Mouse (Mus musculus) retina, adult 2 months (tissue): Measurements from ENCODE around the gene Tle2.

ENCODE experiments used
- DNase-seq: peaks from one replicate; pipeline ENCODE4 v3.0.0-alpha.2; 2012; ENCODE audit warnings: low read depth, low spot score

Tle2 gene

DNA sequence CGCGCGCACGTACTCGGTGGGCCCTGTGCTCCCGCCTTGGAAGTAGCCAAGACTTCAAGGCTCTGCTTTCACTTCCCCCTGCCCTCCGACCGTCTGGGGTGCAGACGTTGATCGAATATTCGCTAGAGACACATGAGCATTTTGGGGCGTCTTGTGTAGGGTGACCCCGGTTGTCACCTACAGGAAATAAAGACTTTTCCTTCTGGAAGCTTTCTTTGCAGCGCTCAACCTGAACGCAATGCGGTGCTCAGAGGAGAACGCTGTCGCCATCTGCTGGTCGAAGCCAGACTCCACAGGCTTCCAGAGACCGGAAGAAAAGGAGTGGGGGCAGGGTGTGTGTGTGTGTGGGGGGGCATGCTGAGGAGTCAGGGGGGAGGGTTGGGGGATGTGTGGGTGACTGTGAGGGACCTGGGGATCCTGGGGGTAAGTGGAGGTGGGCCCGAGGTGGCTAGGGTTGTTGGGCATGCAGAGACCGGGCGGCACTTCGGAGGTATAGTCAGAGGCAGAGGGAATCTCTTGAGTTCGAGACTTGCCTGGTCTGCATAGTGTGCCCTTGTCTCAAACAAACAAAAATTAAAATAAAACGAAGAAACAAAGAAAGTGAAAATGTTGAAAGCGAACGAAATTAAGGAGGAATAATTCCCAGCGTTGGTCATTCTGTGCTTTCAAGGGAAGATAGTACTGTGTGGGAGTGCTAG lies 30.8 kb downstream of the Tle2 start:
- DNase-seq: peak; percentile 85

DNA sequence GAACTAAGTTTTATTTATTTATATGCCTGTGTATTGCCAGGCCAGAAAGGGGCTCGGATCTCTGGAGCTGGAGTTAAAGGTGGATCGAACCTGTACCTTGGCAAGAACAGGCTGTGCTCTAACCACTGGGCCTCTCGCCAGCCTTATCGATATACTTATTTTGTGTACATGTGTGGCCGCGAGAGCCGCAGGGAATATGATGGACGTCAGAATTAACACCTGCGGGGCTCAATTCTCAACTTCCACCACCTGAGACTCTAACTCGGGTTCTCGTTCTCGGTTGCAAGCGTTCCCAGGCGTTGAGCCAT lies 31.3 kb downstream of the Tle2 start:
- DNase-seq: no peak

DNA sequence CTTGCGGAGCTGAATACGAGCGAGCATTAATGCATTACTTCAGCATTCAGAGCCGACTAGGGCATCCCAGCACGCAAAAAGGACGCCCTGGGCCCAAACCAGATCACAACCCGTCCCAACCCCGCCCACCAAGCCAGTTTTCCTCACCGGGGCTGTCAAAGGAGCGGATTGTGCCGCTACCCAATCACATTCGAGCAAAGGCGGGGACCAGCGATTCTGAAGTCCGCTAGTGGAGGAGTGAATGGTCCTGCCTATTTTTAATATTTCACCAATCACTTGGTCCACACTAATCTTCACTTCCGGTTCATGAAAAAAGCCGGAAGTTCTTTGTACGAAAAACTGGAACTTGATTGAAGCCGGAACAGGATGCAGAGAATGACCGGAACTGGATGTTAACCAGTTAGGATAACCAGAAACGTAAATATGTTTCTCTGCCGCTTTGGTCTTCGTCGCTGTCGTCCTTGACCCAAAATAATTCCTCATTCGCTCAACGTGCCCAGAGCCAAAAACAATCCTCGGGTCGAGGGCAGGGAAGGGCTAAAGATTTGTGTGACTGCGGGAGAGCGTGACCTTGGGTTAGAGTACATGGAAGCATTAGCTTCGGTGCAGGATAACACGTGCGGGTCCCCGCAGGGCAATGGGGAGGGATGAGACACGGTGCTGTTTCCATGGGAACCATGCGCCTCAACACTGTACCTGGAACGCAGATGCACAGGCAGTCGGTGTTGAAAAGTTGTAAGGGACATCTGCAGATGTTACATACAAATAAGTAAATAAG lies 31.8 kb downstream of the Tle2 start, which contains the start of gene BC025920:
Gene BC025920, plus strand, starts transcription at position 297 of the 778 bp plus-strand sequence.
- peak; percentile 97 for DNase-seq

DNA sequence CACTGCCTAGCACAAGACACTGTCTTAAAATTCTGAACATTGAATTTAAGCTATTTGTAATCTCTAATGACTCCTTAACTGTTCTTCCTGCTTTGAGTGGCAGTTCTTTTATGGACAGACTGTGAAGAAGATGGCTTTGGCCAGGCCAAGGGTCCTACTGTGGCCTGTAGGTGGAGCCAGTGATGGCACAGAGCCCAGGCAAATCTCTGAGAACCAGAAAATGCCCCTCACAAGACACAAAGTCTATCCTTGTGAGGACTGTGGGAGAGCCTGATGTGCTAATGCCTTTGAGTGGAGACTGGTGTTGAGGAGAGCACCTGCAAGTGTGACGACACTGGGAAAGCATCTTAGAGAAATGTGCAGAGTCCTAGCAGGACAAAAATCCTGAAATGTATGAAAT lies 33.9 kb downstream of the Tle2 start:
- no peak for DNase-seq

DNA sequence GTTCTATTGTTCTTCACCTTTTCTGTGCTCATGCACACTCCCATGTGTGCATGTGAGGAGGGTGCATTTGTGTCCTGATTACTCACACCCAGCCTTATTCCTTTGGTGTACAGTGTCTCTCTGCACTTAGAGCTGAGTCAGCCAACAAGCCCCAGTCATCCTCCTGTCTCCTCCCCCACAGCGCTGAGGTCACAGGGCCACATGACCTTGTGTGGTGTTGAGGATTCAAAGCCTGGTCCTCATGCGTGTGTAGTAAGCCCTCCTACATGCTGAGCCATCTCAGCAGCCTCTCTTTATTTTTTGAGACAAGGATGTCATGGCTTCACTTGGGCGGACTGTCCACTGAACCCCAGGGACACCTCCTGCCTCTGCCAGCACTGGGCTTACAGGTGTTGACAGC lies 38.4 kb downstream of the Tle2 start:
- DNase-seq: no peak

DNA sequence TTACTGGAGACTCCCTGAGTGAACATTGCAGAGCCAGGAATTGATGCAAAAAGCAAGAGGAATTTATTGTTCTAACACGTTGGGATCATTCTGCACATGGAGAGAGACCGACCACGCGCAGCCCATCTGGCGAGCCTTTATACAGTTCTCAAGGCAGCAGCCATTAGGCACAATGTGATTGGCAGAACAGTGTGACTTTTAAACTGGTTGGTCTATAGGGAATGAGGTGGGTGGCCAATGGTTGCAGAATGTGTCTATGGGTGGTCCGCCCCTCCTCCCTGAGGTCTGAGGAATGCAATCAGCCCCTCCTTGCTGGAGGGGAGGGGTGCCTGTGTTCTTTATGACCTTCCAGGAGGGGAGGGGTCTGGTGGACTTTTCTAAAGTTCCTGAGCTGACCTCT lies 41.1 kb downstream of the Tle2 start:
- no peak for DNase-seq

DNA sequence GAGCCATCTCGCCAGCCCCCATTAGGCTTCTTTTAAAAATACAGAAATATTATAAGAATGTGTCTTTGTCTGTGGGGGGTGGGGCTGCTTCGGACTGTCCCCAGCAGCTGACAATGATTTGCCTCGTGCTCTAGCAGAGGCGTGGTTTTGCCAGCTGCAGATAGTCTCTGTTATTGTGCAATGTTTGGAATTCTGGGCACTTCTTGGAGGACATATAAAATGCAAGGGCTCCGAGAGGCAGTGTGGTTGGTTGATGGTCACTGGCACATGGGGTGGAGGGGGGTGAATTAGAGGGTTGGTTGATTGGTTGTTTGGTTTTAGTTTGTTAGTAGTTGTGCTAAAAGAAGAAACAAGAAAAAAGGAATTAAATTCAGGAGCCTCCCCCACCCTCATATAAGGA lies 45.6 kb downstream of the Tle2 start:
- no peak for DNase-seq

DNA sequence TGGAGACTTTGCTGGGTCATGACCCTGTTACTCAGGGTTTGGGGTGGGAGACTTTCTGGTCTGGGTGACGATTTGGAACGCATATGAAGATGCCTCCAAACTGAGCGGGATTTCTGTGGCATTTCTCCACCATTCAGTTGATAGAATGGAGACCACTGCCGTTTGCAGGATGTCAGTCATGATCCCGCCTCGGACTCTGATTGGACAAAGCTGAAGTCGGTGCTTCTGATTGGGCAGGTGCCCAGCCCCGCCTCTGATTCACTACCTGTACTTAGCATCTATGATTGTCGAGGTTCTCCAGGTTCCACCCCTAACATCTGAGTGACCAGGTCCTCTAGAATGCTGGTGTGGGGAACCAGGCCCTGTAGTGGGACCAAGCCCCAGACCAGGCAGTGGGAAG lies 46.4 kb downstream of the Tle2 start:
- DNase-seq: no peak

DNA sequence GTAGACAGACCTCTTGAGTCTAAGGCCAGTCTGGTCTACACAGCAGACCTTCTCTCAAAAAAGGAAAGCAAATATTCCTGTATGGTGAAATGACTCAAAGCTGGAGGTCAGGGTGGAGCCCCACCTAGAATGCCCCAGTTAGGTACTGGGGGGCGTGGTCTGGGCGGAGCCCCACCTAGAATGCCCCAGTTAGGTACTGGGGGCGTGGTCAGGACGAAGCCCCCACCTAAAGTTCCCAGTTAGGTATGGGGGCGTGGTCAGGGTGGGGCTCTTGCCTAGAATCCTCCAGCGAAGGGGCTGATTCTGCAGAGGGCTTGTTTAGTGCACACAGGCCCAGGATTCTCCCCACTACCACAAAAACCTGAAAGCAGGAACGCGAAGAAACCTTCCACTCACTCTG lies 49.1 kb downstream of the Tle2 start:
- DNase-seq: no peak

DNA sequence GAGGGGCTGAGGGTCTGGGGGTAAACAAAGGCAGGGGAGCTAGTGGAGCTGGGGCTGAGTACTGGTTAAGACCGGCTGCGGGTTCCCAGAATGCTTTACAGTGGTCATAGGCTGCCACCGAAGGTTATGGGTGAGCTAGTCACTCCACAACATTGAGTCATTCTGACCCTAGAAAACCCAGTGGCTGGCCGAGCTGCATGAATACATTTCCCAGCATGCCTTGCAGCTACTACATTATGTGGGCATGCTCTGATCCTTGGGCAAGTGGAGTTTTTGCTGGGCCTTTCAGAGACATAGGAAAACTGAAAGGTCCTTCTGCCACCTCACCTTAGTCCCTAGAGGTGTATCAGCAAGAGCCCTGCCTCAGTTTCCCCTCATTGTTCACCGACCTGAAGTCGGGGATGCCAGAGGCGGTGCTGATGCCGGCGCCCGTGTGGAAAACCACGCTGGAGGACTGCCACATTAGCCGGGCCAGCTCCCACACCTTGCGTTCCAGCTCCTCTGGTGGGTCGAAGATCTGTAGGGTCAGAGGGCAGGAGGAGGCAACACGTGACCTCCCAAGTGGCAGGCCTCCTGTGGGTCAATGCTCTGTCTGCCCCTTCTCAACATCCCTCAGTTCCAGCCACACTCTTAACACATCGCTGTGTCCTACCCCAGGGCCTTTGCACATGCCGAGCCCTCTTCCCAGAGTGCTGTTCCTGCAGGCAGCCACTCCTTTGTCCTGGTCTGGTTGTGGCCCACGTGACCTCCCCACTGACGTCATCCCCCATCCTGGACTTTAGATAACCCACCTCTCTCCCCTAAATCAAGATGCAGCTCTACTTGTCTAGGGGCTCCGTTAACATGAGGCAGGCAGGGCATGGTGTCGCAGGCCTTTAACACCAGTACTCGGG lies 52.0 kb downstream of the Tle2 start:
- no peak for DNase-seq

DNA sequence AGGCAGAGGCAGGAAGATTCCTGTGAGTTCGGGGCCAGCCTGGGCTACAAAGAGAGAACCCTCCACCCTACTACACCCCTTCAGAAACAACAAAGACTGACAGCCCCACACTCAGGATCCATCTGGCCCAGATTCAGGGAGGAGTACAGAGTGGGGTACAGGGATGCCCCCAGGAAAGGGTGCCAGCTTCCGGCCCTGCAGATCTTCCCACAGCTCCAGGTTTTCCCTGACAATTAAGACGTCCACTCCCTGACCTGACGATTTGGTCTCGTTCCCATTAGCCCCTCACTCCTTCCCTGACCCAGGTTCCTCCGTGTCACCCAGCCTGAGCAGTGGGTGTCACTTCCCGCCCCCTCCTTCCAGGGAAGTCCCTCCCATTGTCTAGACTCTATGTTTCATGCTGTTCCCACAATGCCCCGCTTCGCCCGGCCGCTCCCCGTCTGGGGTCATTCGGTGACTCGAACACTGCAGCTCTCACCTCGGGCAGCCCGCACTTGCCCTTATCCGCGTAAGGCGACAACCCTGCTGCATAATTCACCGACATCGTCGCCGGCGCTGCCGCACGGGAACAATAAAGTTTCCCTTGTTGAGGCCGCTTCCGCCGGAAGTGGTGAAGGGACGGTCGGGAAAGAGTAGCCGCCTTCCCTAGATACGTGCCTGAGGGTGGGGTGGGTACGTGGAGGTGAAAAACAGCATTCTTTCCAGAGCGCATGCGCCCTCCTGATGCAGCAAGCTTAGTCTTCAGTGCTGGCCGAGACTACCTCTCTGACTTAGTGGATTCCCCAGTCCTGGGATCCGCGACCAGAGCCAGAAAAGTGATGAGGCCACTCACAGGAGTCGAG lies 52.9 kb downstream of the Tle2 start, which contains the start of gene Sirt6:
Gene Sirt6, minus strand, starts transcription at position 804 of the 842 bp plus-strand sequence.
- DNase-seq: peak; percentile 94

DNA sequence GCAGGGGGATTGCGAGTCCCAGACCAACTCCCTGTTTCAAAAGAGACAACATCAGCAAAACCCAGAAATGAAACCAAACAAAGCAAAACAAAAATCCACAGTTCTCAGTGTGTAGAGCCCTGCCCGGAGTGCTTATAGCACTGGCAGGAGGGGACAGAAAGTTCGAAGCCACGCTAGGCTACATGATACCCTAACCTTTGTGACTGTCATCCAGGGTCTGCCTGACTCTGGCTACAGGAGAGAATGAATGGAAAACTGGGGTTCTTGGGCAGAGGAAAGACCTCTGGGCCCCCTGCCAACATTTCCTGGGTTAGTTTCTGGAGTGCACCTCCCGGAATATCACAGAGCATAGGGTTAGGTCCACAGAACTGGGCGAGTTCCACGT lies 53.5 kb downstream of the Tle2 start:
- no peak for DNase-seq

DNA sequence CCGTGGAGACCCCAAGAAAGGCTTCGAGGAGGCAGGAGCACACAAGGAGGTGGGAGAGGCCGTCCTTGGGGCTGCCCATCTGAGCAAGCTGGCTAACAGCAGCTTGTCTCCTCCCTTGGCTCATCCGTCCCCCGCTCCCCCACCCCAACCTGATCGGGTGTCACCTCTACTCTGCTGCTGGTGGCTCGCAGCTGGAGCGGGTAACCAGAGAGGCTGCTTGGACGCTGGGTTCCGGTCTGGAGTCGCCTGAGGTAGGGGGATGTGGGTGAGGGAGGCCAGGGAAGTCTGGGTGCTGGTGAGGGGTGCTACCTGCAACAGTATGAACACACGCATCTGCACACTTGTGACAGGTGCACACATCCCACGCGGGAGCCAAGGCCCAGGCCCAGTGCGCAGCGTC lies 54.0 kb downstream of the Tle2 start, which contains the start of gene Ankrd24:
Gene Ankrd24, plus strand, starts transcription at position 151 of the 400 bp plus-strand sequence.
- DNase-seq: no peak

DNA sequence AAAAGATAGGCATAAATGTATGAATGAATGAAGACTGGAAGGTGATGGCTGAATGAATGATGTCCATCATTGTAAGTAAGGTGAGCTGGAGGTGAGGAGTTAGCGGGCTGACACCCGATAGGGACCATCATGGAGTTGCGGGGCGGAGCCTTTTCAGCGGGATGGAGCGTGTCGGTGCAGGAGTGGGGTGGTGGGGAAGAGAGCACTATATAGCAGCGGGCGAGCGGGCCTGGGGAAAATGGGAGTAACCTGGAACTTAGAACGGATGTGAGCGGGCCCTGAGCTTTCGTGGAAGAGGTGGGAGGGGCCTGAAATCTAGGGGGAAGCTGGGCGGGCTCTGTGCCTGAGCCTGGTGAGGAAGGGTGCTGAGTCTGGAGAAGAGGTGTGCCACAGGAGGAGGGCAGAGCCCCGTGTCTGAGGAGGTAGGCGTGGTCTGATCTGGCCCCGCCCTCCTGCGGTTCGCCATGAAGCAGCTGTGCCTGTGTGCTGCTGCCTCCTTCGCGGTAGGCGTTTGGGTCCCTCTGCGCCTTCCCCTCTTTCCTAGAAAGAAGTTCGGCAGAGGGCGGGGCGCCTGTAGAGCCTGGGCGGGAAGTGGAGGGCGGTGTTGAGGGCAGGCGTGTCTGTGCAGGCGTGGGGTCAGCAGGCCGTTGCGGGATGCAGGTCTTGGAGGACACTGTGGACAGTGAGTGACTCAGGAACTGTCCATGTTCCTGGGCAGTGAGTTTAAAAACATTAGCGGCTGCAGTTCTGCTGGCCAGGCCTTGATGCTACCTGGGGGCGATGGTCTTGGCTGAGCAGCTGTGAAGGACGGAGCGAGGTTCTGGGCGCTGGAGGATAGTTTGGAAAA lies 59.1 kb downstream of the Tle2 start:
- DNase-seq: peak; percentile 63

DNA sequence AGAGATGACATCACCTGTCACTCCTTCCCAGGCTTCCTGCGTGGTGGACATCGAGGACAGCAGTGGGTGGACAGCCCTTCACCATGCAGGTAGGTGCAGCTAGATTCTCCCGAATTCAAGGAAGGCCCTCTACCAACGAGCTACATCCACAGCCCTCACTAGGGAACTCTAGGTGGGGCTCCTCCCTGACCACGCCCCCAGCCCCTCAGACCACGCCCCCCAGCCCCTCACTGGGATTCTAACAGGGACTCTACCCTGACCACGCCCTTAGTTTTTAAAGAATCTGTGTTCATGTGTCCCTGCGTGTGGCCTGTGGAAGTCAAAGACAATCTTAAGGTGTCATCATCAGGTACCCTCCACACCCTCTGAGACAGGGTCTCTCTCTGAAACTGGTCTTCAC lies 62.0 kb downstream of the Tle2 start:
- DNase-seq: no peak

DNA sequence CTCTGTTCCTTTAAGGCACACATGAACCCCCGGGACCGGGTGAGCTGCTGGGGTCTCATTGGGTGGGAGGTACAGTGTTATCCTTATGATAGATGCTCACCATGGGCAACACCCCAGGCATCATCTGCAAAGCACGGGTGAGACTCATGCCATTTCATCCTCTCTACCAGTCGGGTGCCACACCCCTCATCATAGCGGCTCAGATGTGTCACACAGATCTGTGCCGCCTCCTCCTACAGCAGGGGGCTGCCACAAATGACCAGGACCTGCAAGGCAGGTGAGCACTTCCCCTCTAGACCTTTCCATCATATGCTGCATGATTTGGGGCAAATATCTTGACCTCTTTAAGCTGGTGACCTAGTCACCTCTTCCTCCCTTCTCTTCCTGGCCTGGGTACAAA lies 63.7 kb downstream of the Tle2 start:
- DNase-seq: no peak
